Mouse (Mus musculus) lung, postnatal 25 days (tissue): ENCODE measurements at regions not wholly inside any gene's neighbourhood (a gene's known extent, or its start where the extent isn't known, plus 50 kb on each side); places are given as distances from the start of the nearest gene placed in this dataset.

ENCODE experiments used
- DNase-seq: peaks from one replicate; pipeline ENCODE4 v3.0.0; 2022; ENCODE audit warnings: low spot score

GRCm38 (mm10) chr14:31945125-31945524 is 83.7 kb upstream of the Galnt15 start:
- no peak for DNase-seq

GRCm38 (mm10) chr14:31946032-31946431 is 82.8 kb upstream of the Galnt15 start:
- DNase-seq = peak; percentile 37

GRCm38 (mm10) chr14:31947246-31947645 is 81.5 kb upstream of the Galnt15 start:
- no peak for DNase-seq

GRCm38 (mm10) chr14:31951894-31952293 is 76.9 kb upstream of the Galnt15 start:
- no peak for DNase-seq

GRCm38 (mm10) chr14:31953783-31954182 is 75.0 kb upstream of the Galnt15 start:
- no peak for DNase-seq

- peak; percentile 85 for DNase-seq
Observed at GRCm38 (mm10) chr14:31954945-31955344, 73.8 kb upstream of the Galnt15 start.

- peak; percentile 35 for DNase-seq
Observed at GRCm38 (mm10) chr14:31957211-31957638, 71.6 kb upstream of the Galnt15 start.

- peak; percentile 62 for DNase-seq
Observed at GRCm38 (mm10) chr14:31960201-31960854, 68.5 kb upstream of the Galnt15 start.

GRCm38 (mm10) chr14:31961442-31961841 is 67.3 kb upstream of the Galnt15 start:
- peak; percentile 25 for DNase-seq

- peak; percentile 56 for DNase-seq
Observed at GRCm38 (mm10) chr14:31963131-31963911, 65.5 kb upstream of the Galnt15 start.

GRCm38 (mm10) chr14:31964076-31964475 is 64.7 kb upstream of the Galnt15 start:
- no peak for DNase-seq

GRCm38 (mm10) chr14:31964831-31965230 is 64.0 kb upstream of the Galnt15 start:
- no peak for DNase-seq

GRCm38 (mm10) chr14:31969531-31969930 is 59.3 kb upstream of the Galnt15 start:
- DNase-seq = no peak

- no peak for DNase-seq
Observed at GRCm38 (mm10) chr14:31970245-31970830, 58.5 kb upstream of the Galnt15 start.

- no peak for DNase-seq
Observed at GRCm38 (mm10) chr14:31970851-31971250, 57.9 kb upstream of the Galnt15 start.

- DNase-seq = no peak
Observed at GRCm38 (mm10) chr14:31973702-31974101, 55.1 kb upstream of the Galnt15 start.

- DNase-seq = no peak
Observed at GRCm38 (mm10) chr14:31978196-31978595, 50.6 kb upstream of the Galnt15 start.

- no peak for DNase-seq
Observed at GRCm38 (mm10) chr14:31978690-31979089, 50.1 kb upstream of the Galnt15 start.
